Mouse (Mus musculus) stomach, embryonic 16.5 days (tissue): ENCODE results near the gene Tex46. TPM values are rescaled to one million over a fixed set of nuclear protein-coding genes. Genes with fewer than 3 reads are reported as not detected.

Source experiments
- ATAC-seq: fragments of 200-750 bp; cut with Nextera tagmentation; 2 replicates; pipeline ENCODE4 v1.8.0; 2017; ENCODE audit warnings: moderate number of reproducible peaks, moderate TSS enrichment; ENCODE audit not compliant: insufficient read depth, low FRiP score
- H3K27ac ChIP-seq: fragments of 300-500 bp; sonication (generic); 2 replicates; pipeline ENCODE4 v1.5.1; 2014; ENCODE audit warnings: low read length
- H3K27me3 ChIP-seq: fragments of 300-500 bp; sonication (generic); 2 replicates; pipeline ENCODE4 v1.6.1; 2014; ENCODE audit warnings: low read length, control low read depth, mixed read lengths; ENCODE audit not compliant: control insufficient read depth, insufficient read depth
- H3K36me3 ChIP-seq: fragments of 300-500 bp; sonication (generic); 2 replicates; pipeline ENCODE4 v1.6.1; 2014; ENCODE audit warnings: low read length; ENCODE audit not compliant: control insufficient read depth, insufficient read depth
- H3K4me1 ChIP-seq: fragments of 300-500 bp; sonication (generic); 2 replicates; pipeline ENCODE4 v1.6.1; 2014; ENCODE audit warnings: low read length, control low read depth, mixed read lengths; ENCODE audit not compliant: control insufficient read depth, insufficient read depth
- H3K4me2 ChIP-seq: fragments of 300-500 bp; sonication (generic); 2 replicates; pipeline ENCODE4 v1.6.1; 2014; ENCODE audit warnings: low read depth, low read length, mixed read lengths
- H3K4me3 ChIP-seq: fragments of 300-500 bp; sonication (generic); replicated peaks from 2 replicates; pipeline ENCODE4 v1.5.1; 2014; ENCODE audit warnings: mild to moderate bottlenecking, low read length
- H3K9ac ChIP-seq: fragments of 300-500 bp; sonication (generic); 2 replicates; pipeline ENCODE4 v1.6.1; 2014; ENCODE audit warnings: low read length
- H3K9me3 ChIP-seq: fragments of 300-500 bp; sonication (generic); replicated peaks from 2 replicates; pipeline ENCODE4 v1.6.1; 2016; ENCODE audit warnings: low read length, control low read depth; ENCODE audit not compliant: control insufficient read depth
- WGBS: fragments of 180-500 bp; shearing (Covaris S2); extraction: QIAGEN DNeasy Blood & Tissue Kit; methylation state at CpG from one replicate; pipeline ENCODE4 v1.1.7; 2014; 5-methylcytosine and 5-hydroxymethylcytosine counted together
- microRNA-seq: library from miRNA; unstranded; fragments of <30 nt; microRNA quantifications from one replicate; pipeline ENCODE4, GENCODE M21; 2016
- polyA plus RNA-seq: library from polyadenylated mRNA; unstranded; fragments of >200 nt; fragmentation: Nextera tagmentation; extraction: Ambion mirVana; gene quantifications from 2 replicates; pipeline ENCODE4 v1.2.1, GENCODE M21; 2015

Gene Tex46
- polyA plus RNA-seq, 1 experiment from 2014 or later, result not detected

DNA sequence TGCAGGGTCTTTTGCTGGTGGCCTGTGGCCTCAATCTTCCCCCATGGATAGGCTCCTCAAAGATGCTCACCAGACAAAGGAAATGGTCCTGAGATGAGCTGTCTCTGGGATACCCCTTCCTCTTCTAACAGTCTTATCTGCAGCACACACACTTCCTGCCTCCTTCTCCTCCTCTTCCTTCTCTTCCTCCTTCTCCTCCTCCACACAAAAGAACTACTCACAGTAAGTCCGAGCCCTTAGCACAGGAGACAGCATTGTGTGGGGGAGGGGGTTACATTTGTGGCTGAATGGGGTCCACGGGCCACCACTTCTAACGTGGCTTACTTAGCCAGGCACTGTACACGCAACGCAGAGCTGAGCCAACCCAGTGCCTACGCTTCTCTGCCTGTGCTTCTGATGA, 42.8 kb downstream of the Tex46 start:
- 66% methylated on average over 6 of the region's 6 CpGs for WGBS
- ATAC-seq, result no peak
- H3K9ac ChIP-seq, result no peak overlapping the region
- H3K4me3 ChIP-seq, result no peak overlapping the region
- H3K4me2 ChIP-seq, result no peak overlapping the region
- no peak overlapping the region for H3K27ac ChIP-seq
- H3K4me1 ChIP-seq, result peaks cover 8% of the 10 kb centered on the region
- H3K9me3 ChIP-seq, result no peaks in the 10 kb centered on the region
- no peaks in the 10 kb centered on the region for H3K36me3 ChIP-seq
- no peaks in the 10 kb centered on the region for H3K27me3 ChIP-seq

DNA sequence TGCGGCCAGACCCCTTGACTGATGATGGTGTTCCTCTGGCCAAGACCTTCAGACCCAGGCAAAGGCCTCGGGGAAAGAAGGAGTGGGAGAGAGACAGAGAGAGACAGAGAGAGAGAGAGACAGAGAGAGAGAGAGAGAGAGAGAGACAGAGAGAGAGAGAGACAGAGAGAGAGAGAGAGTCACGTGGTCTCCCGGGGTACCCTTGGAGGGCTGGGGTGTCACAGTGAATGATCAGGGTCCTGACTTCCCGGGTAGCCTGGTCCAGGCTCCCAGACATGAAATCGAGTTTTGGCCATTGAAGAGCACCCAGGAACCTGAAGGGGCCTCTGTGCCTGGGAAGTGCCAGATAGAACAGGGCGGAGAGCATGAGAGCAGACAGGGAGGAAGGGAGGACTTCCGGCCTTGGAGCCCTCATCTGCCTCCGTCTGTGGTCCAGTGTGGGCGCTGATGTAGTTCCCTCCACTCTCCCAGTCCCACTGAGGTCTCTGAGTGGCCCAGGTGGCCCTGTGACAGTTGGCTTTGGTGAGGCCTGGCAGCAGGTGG, 43.5 kb downstream of the Tex46 start:
- WGBS, result 79% methylated on average over 10 of the region's 10 CpGs
- Histone ChIP-seq H3K36me3 (no peaks in the 10 kb centered on the region), H3K9ac (no peak overlapping the region), H3K27ac (no peak overlapping the region), H3K4me1 (peaks cover 8% of the 10 kb centered on the region), H3K4me2 (no peak overlapping the region), H3K9me3 (no peaks in the 10 kb centered on the region), H3K4me3 (no peak overlapping the region), H3K27me3 (no peaks in the 10 kb centered on the region)
- no peak for ATAC-seq

DNA sequence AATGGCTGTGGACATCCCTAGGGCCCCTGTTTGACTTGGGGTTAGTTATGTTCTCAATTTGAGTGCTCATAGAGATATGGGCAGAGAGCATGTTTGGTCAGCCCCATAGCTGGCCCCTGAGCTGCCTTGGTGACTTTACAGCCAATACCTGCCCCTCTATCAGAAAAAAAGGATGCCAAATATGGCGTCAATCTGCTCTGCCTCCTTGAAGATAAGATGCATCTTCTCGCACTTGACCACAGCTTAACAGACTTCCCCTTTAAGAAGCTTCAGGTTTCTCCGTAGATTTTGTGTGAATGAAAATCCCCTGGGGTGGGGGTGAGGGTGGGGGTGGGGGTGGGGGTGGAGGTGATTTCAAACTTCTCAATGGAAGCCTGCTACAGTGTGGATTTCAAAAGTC, 47.7 kb downstream of the Tex46 start:
- no peaks in the 10 kb centered on the region for H3K9me3 ChIP-seq
- no peak overlapping the region for H3K27ac ChIP-seq
- ATAC-seq, result no peak
- H3K4me2 ChIP-seq, result no peak overlapping the region
- H3K36me3 ChIP-seq, result peaks cover 12% of the 10 kb centered on the region; the same call in 1 of the 2 replicates
- no peaks in the 10 kb centered on the region for H3K4me1 ChIP-seq
- H3K27me3 ChIP-seq, result no peaks in the 10 kb centered on the region
- WGBS, result 75% methylated on average over 3 of the region's 3 CpGs
- H3K4me3 ChIP-seq, result no peak overlapping the region
- no peak overlapping the region for H3K9ac ChIP-seq

Small RNAs within 50 kb of the gene (microRNA-seq; reads per million reads assigned to microRNA genes)
- gene Gm22180, result not detected

Other genes starting within 250 kb of the Tex46 start
- gene Htr1d, start 186.9 kb upstream of the Tex46 start, polyA plus RNA-seq, result 0.27 and 0.34 TPM in 2 replicates
- 0.19 and 0.21 TPM in 2 replicates for gene 6030445D17Rik, start 148.2 kb upstream of the Tex46 start, polyA plus RNA-seq
- 88.7 and 90.1 TPM in 2 replicates for gene Luzp1, start 140.7 kb upstream of the Tex46 start, polyA plus RNA-seq
- gene Kdm1a, start 7.7 kb upstream of the Tex46 start, polyA plus RNA-seq, result 17.1 and 18.9 TPM in 2 replicates
- gene Lactbl1, start 12.2 kb downstream of the Tex46 start, polyA plus RNA-seq, result not detected in 2 replicates
- gene Ephb2, start 225.6 kb downstream of the Tex46 start, polyA plus RNA-seq, result 3.3 and 3.8 TPM in 2 replicates